Mouse (Mus musculus) kidney, embryonic 15.5 days (tissue): ENCODE data around the gene Susd2. TPM values are rescaled to one million over a fixed set of nuclear protein-coding genes. Genes with fewer than 3 reads are reported as not detected.

Source experiments
- ATAC-seq: fragments of 200-750 bp; cut with Nextera tagmentation; replicated peaks from 2 replicates; pipeline ENCODE4 v1.8.0; 2017; ENCODE audit warnings: moderate TSS enrichment; ENCODE audit not compliant: low FRiP score
- H3K27ac ChIP-seq: fragments of 300-500 bp; sonication (generic); 2 replicates; pipeline ENCODE4 v1.5.1; 2015; ENCODE audit warnings: mild to moderate bottlenecking, inconsistent platforms
- H3K27me3 ChIP-seq: fragments of 300-500 bp; sonication (generic); 2 replicates; pipeline ENCODE4 v1.6.1; 2015; ENCODE audit warnings: inconsistent platforms
- H3K36me3 ChIP-seq: fragments of 300-500 bp; sonication (generic); 2 replicates; pipeline ENCODE4 v1.6.1; 2015; ENCODE audit warnings: inconsistent platforms
- H3K4me1 ChIP-seq: fragments of 300-500 bp; sonication (generic); 2 replicates; pipeline ENCODE4 v1.6.1; 2015; ENCODE audit warnings: inconsistent platforms
- H3K4me2 ChIP-seq: fragments of 300-500 bp; sonication (generic); 2 replicates; pipeline ENCODE4 v1.6.1; 2015; ENCODE audit warnings: moderate library complexity, mild to moderate bottlenecking, inconsistent platforms
- H3K4me3 ChIP-seq: fragments of 300-500 bp; sonication (generic); replicated peaks from 2 replicates; pipeline ENCODE4 v1.5.1; 2015; ENCODE audit warnings: mild to moderate bottlenecking, inconsistent platforms
- H3K9ac ChIP-seq: fragments of 300-500 bp; sonication (generic); 2 replicates; pipeline ENCODE4 v1.6.1; 2015; ENCODE audit warnings: mild to moderate bottlenecking, inconsistent platforms
- H3K9me3 ChIP-seq: fragments of 300-500 bp; sonication (generic); replicated peaks from 2 replicates; pipeline ENCODE4 v1.6.1; 2016; ENCODE audit warnings: inconsistent platforms
- WGBS: fragments of 180-500 bp; shearing (Covaris S2); methylation state at CpG from one replicate; pipeline ENCODE4 v1.1.7; 2015; ENCODE audit warnings: mixed read lengths; 5-methylcytosine and 5-hydroxymethylcytosine counted together
- polyA plus RNA-seq: library from polyadenylated mRNA; unstranded; fragments of >200 nt; fragmentation: Nextera tagmentation; extraction: Ambion mirVana; gene quantifications from 2 replicates; pipeline ENCODE4 v1.2.1, GENCODE M21; 2015

The Susd2 gene
- polyA plus RNA-seq, 1 experiment from 2014 or later: 22.6 TPM

DNA sequence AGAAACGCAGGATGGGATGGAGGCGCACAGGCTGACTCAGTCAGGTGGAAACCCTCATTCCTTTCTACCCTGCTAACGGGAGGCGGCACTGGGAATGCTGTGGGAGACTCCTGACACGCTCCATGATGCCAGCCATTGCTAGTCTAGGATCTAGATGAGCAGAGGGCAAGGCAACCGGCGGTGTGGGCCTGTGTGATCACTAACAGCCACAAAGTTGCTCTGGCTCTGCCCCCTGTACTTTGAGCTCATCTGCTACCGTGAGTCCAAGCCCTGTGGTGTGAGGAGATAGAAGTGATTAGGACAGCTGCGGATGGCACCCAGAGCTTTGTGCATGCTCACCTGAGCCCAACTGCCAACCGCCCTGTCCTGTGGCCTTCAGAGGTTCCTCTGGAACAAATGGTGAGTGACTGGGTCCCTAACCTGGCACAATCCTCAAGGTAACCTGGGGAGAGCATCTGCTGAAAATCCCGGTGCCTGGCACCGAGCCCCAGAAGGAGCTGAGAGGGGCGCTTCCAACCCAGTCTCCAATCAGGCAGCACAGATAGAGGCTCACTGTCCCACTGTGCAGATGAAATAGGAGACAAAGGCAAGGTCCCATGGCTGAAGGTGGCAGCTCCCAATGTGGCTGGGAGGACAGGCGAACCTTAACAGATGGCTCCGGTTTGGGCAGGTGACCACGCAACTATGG is 7.7 kb upstream of the Susd2 start:
- Histone ChIP-seq H3K27ac (no peak overlapping the region), H3K4me1 (no peaks in the 10 kb centered on the region), H3K9me3 (no peaks in the 10 kb centered on the region), H3K36me3 (peaks cover 92% of the 10 kb centered on the region), H3K4me2 (no peak overlapping the region), H3K27me3 (no peaks in the 10 kb centered on the region), H3K9ac (no peak overlapping the region), H3K4me3 (no peak overlapping the region)
- 92% methylated on average over 16 of the region's 16 CpGs for WGBS
- no peak; the same call in 1 of the 2 replicates for ATAC-seq

DNA sequence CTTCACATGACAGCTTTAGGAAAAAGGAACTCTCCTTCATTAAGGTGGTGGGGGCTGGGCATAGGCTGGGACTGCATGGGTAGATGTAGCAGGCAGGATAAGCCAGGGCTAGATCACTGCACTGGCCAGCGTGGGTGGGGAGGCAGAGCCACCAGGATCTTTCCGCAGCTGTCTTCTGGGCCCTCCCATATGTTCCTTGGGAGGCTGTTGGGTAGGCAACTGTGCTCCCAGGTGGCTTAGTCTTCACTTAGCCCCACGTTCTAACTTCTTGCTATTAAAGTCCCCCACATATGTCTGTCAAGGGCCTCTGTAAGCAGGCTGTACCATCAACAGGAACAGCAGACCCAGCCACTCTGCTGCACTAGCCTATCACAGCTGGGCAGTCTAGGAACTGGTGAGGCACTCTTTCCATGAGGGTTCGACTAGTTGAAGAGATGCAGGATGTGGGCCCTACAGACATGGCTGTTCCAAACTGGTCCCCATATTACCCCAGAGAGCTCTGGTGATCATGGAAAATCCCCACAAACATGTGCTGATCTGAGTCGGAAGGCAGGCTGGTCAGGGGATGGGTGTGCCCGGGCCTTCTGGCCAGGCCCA is 6.6 kb upstream of the Susd2 start:
- Histone ChIP-seq H3K4me1 (no peaks in the 10 kb centered on the region), H3K9ac (no peak overlapping the region), H3K27ac (no peak overlapping the region), H3K9me3 (no peaks in the 10 kb centered on the region), H3K36me3 (peaks cover 87% of the 10 kb centered on the region), H3K4me2 (no peak overlapping the region), H3K27me3 (no peaks in the 10 kb centered on the region), H3K4me3 (no peak overlapping the region)
- 94% methylated on average over 6 of the region's 6 CpGs for WGBS
- ATAC-seq: no peak

DNA sequence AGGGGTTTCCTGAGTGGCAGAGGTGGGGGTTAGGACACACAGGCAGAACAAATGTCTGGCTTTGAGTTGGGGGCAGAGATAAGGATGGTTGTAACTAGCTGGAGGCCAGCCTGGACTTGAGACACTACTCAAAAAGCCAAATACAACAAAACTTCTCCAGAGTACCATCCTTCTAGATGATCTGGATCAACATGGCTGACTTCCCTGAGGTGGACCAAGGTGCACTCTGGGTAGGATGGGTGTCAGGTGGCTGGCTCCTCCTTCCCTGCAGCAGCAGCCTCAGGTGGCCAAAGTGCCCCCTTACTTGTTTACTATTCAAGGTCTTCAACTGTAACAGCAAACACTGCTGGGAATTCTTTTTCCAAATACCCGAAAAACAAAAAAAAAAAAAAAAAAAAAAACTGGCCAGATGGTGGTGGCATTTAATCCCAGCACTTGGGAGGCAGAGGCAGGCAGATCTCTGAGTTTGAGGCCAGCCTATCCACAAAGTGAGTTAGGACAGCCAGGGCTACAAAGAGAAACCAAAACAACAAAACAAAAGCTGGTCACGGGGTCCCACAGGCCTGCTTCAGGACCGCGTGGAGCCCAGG is 5.7 kb upstream of the Susd2 start:
- no peak overlapping the region for H3K4me3 ChIP-seq
- H3K4me1 ChIP-seq: peaks cover 3% of the 10 kb centered on the region; the same call in 1 of the 2 replicates
- H3K27ac ChIP-seq: no peak overlapping the region
- no peaks in the 10 kb centered on the region for H3K9me3 ChIP-seq
- no peak for ATAC-seq
- WGBS: 97% methylated on average over 4 of the region's 4 CpGs
- peaks cover 78% of the 10 kb centered on the region for H3K36me3 ChIP-seq
- no peaks in the 10 kb centered on the region for H3K27me3 ChIP-seq
- H3K4me2 ChIP-seq: no peak overlapping the region
- H3K9ac ChIP-seq: no peak overlapping the region

DNA sequence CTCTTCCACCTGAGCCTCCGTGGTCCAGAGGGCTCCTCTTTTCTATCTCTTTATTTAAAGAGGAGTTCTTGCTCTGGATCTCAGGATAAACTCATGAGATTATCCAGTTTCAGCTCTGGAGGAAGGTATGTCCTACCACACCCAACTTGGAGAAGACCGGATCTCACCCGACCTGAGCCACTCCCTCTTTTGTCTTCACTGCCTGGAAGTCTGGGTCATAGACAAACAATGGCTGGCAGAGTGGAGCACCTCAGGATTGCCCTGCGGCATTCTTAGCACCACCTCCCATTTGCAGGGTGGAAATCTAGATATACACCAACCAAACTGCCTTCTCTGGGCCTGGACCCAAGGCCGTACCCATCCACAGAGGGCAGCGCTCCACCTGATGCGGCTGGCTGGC is 5.2 kb upstream of the Susd2 start:
- ATAC-seq: no peak
- WGBS: 87% methylated on average over 7 of the region's 7 CpGs
- H3K36me3 ChIP-seq: peaks cover 73% of the 10 kb centered on the region
- H3K27me3 ChIP-seq: no peaks in the 10 kb centered on the region
- no peak overlapping the region for H3K9ac ChIP-seq
- no peaks in the 10 kb centered on the region for H3K9me3 ChIP-seq
- no peak overlapping the region for H3K27ac ChIP-seq
- H3K4me3 ChIP-seq: no peak overlapping the region
- H3K4me1 ChIP-seq: peaks cover 8% of the 10 kb centered on the region
- no peak overlapping the region for H3K4me2 ChIP-seq

- ATAC-seq: no peak
- Histone ChIP-seq H3K9ac (no peak overlapping the region), H3K27me3 (no peaks in the 10 kb centered on the region), H3K36me3 (peaks cover 64% of the 10 kb centered on the region), H3K4me1 (peaks cover 17% of the 10 kb centered on the region), H3K9me3 (no peaks in the 10 kb centered on the region), H3K4me3 (no peak overlapping the region), H3K27ac (no peak overlapping the region), H3K4me2 (no peak overlapping the region)
- WGBS: 87% methylated on average over 6 of the region's 6 CpGs
These were observed 4.3 kb upstream of the Susd2 start for GRCm38 (mm10) chr10:75648091-75648490.

GRCm38 (mm10) chr10:75647362-75647761 is 3.6 kb upstream of the Susd2 start:
- Histone ChIP-seq H3K4me2 (no peak overlapping the region), H3K27ac (no peak overlapping the region), H3K36me3 (peaks cover 57% of the 10 kb centered on the region), H3K4me3 (no peak overlapping the region), H3K4me1 (peaks cover 23% of the 10 kb centered on the region), H3K9ac (no peak overlapping the region), H3K27me3 (no peaks in the 10 kb centered on the region), H3K9me3 (no peaks in the 10 kb centered on the region)
- no peak for ATAC-seq
- 99% methylated on average over 3 of the region's 3 CpGs for WGBS

DNA sequence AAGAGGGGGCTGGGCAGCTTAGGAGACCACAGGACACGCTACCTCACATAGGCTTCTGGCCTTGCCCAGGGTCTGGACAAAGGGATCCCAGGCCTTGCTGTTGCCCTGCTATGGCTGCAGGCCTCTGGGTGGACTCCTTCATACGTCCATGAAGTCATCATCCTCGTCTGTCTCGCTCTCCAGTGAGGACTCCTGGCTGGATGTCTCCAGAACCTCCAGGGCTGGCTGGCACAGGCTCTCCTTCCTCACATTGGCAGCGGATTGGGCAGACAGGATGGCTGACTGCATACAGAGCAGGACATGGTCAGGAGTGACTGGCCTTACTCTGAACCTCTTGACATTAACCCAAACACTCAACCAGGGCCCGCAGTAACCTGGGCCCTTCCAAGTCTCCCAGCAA is 2.6 kb upstream of the Susd2 start:
- Histone ChIP-seq H3K4me2 (no peak overlapping the region), H3K27ac (no peak overlapping the region), H3K36me3 (peaks cover 47% of the 10 kb centered on the region), H3K4me3 (no peak overlapping the region), H3K9me3 (no peaks in the 10 kb centered on the region), H3K4me1 (peaks cover 23% of the 10 kb centered on the region), H3K27me3 (no peaks in the 10 kb centered on the region), H3K9ac (no peak overlapping the region)
- no peak for ATAC-seq
- WGBS: 96% methylated on average over 6 of the region's 6 CpGs

DNA sequence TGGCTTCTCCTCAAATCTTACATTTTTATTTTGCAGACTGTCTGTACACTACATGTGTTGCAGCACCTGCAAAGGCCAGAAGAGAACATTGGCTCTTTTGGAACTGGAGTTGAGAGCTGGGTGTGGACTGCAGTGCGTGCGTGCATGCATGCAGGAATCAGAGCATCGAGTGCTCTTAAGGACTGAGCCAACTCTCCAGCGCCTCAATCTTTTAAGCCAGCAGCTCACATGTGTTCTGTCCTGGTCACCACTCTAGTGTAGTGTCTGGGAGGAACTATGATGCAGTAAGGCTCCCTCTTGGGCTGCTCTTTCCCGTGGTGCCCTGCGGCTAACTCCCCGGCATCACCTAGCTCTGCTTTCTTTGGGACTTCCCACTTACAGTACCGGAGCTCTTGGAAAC is 1.8 kb upstream of the Susd2 start:
- 91% methylated on average over 8 of the region's 8 CpGs for WGBS
- Histone ChIP-seq H3K9me3 (no peaks in the 10 kb centered on the region), H3K9ac (no peak overlapping the region), H3K27ac (no peak overlapping the region), H3K4me3 (no peak overlapping the region), H3K27me3 (no peaks in the 10 kb centered on the region), H3K36me3 (peaks cover 40% of the 10 kb centered on the region), H3K4me2 (no peak overlapping the region), H3K4me1 (peaks cover 23% of the 10 kb centered on the region)
- ATAC-seq: no peak

DNA sequence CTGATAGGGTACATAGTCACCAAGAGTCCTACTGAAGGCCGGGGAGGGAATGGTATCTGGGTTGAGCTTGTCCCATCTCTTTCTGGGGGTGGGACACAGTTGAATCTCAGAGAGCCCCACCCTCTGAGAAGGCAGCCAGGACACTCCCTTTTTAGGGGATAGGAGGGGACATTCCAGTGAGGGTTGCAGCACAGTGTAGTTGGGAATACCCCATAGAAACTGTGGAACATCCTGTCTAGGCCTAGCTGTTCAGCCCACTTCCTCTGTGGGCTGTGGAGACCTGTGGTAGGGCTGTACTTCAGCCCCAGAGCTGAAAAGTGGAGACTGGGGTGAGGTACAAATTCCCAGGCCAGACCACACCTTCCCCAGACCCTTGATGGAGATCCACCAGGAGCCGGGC is 917 bp downstream of the Susd2 start:
- Histone ChIP-seq H3K4me3 (no peak overlapping the region), H3K9me3 (no peaks in the 10 kb centered on the region), H3K36me3 (peaks cover 19% of the 10 kb centered on the region), H3K27ac (no peak overlapping the region), H3K4me2 (peak overlapping the region; percentile 42), H3K27me3 (no peaks in the 10 kb centered on the region), H3K4me1 (peaks cover 23% of the 10 kb centered on the region), H3K9ac (0 out of 2 replicates have a peak overlapping the region, but pooled peaks have one; percentile 7)
- WGBS: 84% methylated on average over 2 of the region's 2 CpGs
- no peak for ATAC-seq

GRCm38 (mm10) chr10:75642436-75642835 is 1.4 kb downstream of the Susd2 start:
- Histone ChIP-seq H3K9ac (no peak overlapping the region), H3K27me3 (no peaks in the 10 kb centered on the region), H3K9me3 (no peaks in the 10 kb centered on the region), H3K27ac (no peak overlapping the region), H3K36me3 (peaks cover 14% of the 10 kb centered on the region), H3K4me3 (no peak overlapping the region), H3K4me1 (peaks cover 23% of the 10 kb centered on the region), H3K4me2 (no peak overlapping the region)
- WGBS: 80% methylated on average over 9 of the region's 9 CpGs
- no peak for ATAC-seq

GRCm38 (mm10) chr10:75641721-75642222 is 2.0 kb downstream of the Susd2 start:
- 90% methylated on average over 7 of the region's 7 CpGs for WGBS
- no peaks in the 10 kb centered on the region for H3K9me3 ChIP-seq
- peaks cover 23% of the 10 kb centered on the region for H3K4me1 ChIP-seq
- peaks cover 8% of the 10 kb centered on the region; the same call in 1 of the 2 replicates for H3K36me3 ChIP-seq
- H3K9ac ChIP-seq: no peak overlapping the region
- no peak overlapping the region for H3K4me3 ChIP-seq
- H3K4me2 ChIP-seq: no peak overlapping the region
- ATAC-seq: no peak
- no peak overlapping the region for H3K27ac ChIP-seq
- H3K27me3 ChIP-seq: no peaks in the 10 kb centered on the region

- ATAC-seq: no peak
- Histone ChIP-seq H3K4me1 (peaks cover 3% of the 10 kb centered on the region; the same call in 1 of the 2 replicates), H3K27ac (no peak overlapping the region), H3K4me3 (no peak overlapping the region), H3K9ac (no peak overlapping the region), H3K9me3 (no peaks in the 10 kb centered on the region), H3K36me3 (no peaks in the 10 kb centered on the region), H3K4me2 (no peak overlapping the region), H3K27me3 (no peaks in the 10 kb centered on the region)
- 90% methylated on average over 11 of the region's 11 CpGs for WGBS
These were observed 6.1 kb downstream of the Susd2 start for GRCm38 (mm10) chr10:75637711-75638110.
